Mouse (Mus musculus) c-Kit-positive CD71-positive TER-119-positive erythroid progenitor cells, embryonic 14.5 days (primary cell): ENCODE results near the gene Mrpl47.
"Not testable (repeated sequence)": the region's sequence is repeated elsewhere in the genome, so short reads cannot be mapped to it uniquely, and the experiment has no call there.

Experiments used
- DNase-seq: peaks from one replicate; pipeline ENCODE4 v3.0.0-alpha.2; 2013; ENCODE audit warnings: low spot score

Mrpl47 gene

GRCm38 (mm10) chr3:32708052-32708367 lies 29.4 kb downstream of the Mrpl47 start:
- DNase-seq: no peak

- DNase-seq: not testable (repeated sequence)
Measured at GRCm38 (mm10) chr3:32705647-32706348, 31.6 kb downstream of the Mrpl47 start, which contains the start of gene Actl6a. TSS of gene Actl6a (plus strand) at chr3:32706298.

- DNase-seq: not testable (repeated sequence)
Measured at GRCm38 (mm10) chr3:32704632-32705031, 32.8 kb downstream of the Mrpl47 start.

GRCm38 (mm10) chr3:32704021-32704420 lies 33.4 kb downstream of the Mrpl47 start:
- DNase-seq: not testable (repeated sequence)

GRCm38 (mm10) chr3:32698228-32698863 lies 39.1 kb downstream of the Mrpl47 start:
- DNase-seq: peak; percentile 85

- DNase-seq: no peak
Measured at GRCm38 (mm10) chr3:32695583-32695980, 41.8 kb downstream of the Mrpl47 start.

GRCm38 (mm10) chr3:32694737-32695582 lies 42.4 kb downstream of the Mrpl47 start:
- DNase-seq: no peak

- DNase-seq: no peak
Measured at GRCm38 (mm10) chr3:32694211-32694610, 43.2 kb downstream of the Mrpl47 start.

- DNase-seq: no peak
Measured at GRCm38 (mm10) chr3:32691841-32692240, 45.6 kb downstream of the Mrpl47 start.

GRCm38 (mm10) chr3:32690901-32691300 lies 46.5 kb downstream of the Mrpl47 start:
- peak; percentile 55 for DNase-seq

- DNase-seq: no peak
Measured at GRCm38 (mm10) chr3:32690008-32690407, 47.4 kb downstream of the Mrpl47 start.

- peak; percentile 60 for DNase-seq
Measured at GRCm38 (mm10) chr3:32689567-32689999, 47.8 kb downstream of the Mrpl47 start.

GRCm38 (mm10) chr3:32687156-32687555 lies 50.2 kb downstream of the Mrpl47 start:
- no peak for DNase-seq

- DNase-seq: no peak
Measured at GRCm38 (mm10) chr3:32686537-32686936, 50.9 kb downstream of the Mrpl47 start.

GRCm38 (mm10) chr3:32684631-32685030 lies 52.8 kb downstream of the Mrpl47 start:
- DNase-seq: no peak

GRCm38 (mm10) chr3:32682910-32683531 lies 54.4 kb downstream of the Mrpl47 start:
- no peak for DNase-seq

- no peak for DNase-seq
Measured at GRCm38 (mm10) chr3:32676393-32676792, 61.0 kb downstream of the Mrpl47 start.
